Comparison of ENCODE assay signal across 8 mouse cellular contexts in genomic region chr7:13024805-13025204, GRCm38 (mm10). TPM values are rescaled to one million over a fixed set of nuclear protein-coding genes. Genes with fewer than 3 reads are reported as not detected.
DNase-seq lines count a peak whose midpoint lies in the region; ATAC-seq lines count a peak whose summit lies in the region.

No protein-coding gene starts in this region.

- peaks cover 39% of the 10 kb centered on the region for H3K4me1 ChIP-seq in erythroblast, embryonic 14.5 days (ENCODE audit: control insufficient read depth)
- peaks cover 11 to 15% of the 10 kb centered on the region in 2 experiments for H3K4me1 ChIP-seq in heart, embryonic 14.5 days (ENCODE audit: control insufficient read depth in 2 of 2, insufficient read depth in 2 of 2, low read length in 2 of 2)
- peaks cover 27% of the 10 kb centered on the region for H3K4me1 ChIP-seq in liver, embryonic 16.5 days (ENCODE audit: control insufficient read depth, low read depth, low read length)
- H3K4me1 ChIP-seq in neural tube, embryonic 13.5 days (replicated peaks): peaks cover 42% of the 10 kb centered on the region

- peak overlapping the region; percentile 98 to 100 for H3K27ac ChIP-seq in heart, embryonic 14.5 days (replicated peaks in 1 of 2; ENCODE audit: control insufficient read depth in 1 of 2, insufficient read depth in 1 of 2, low read depth in 2 of 2, low read length in 2 of 2)
- peak overlapping the region; percentile 98 for H3K27ac ChIP-seq in liver, embryonic 16.5 days (ENCODE audit: low read length)
- peak overlapping the region; percentile 98 for H3K27ac ChIP-seq in neural tube, embryonic 13.5 days (replicated peaks)

- peak overlapping the region; percentile 65 for H3K4me3 ChIP-seq in erythroblast, embryonic 14.5 days (replicated peaks)
- H3K4me3 ChIP-seq in heart, embryonic 14.5 days (ENCODE audit: control insufficient read depth in 1 of 2, insufficient read depth in 1 of 2, low read depth in 1 of 2, low read length in 2 of 2): peak overlapping the region; percentile 86 to 95
- H3K4me3 ChIP-seq in liver, embryonic 16.5 days (ENCODE audit: low read depth, low read length): peak overlapping the region; percentile 95
- peak overlapping the region; percentile 90 for H3K4me3 ChIP-seq in neural tube, embryonic 13.5 days

- peak; percentile 71 for ATAC-seq in heart, embryonic 14.5 days (ENCODE audit: insufficient number of reproducible peaks, insufficient read depth, low FRiP score, low read depth)
- ATAC-seq in liver, embryonic 16.5 days (ENCODE audit: low read depth): peak; percentile 43
- ATAC-seq in neural tube, embryonic 13.5 days (ENCODE audit: low read depth): peak; percentile 76

- under 1% methylated on average over 42 of the region's 44 CpGs for WGBS in heart, embryonic 14.5 days
- under 1% methylated on average over 44 of the region's 44 CpGs for WGBS in liver, embryonic 16.5 days (ENCODE audit: insufficient replicate concordance)
- under 1% methylated on average over 44 of the region's 44 CpGs for WGBS in neural tube, embryonic 13.5 days

- peak; percentile 65 to 71 for DNase-seq in B cell, adult 2 months
- peak; percentile 64 to 75 for DNase-seq in adrenal gland, postnatal 4 days (ENCODE audit: low spot score in 2 of 2)
- DNase-seq in kidney, postnatal 14 days: peak; percentile 85
- peak; percentile 90 for DNase-seq in testis, postnatal 10 days (ENCODE audit: low spot score)

- H3K9ac ChIP-seq in heart, embryonic 14.5 days (ENCODE audit: low read length): peak overlapping the region; percentile 95
- peak overlapping the region; percentile 93 for H3K9ac ChIP-seq in liver, embryonic 16.5 days (ENCODE audit: low read depth, low read length)
- H3K9ac ChIP-seq in neural tube, embryonic 13.5 days: peak overlapping the region; percentile 94

- no peaks in the 10 kb centered on the region for H3K27me3 ChIP-seq in erythroblast, embryonic 14.5 days (ENCODE audit: control insufficient read depth)
- no peaks in the 10 kb centered on the region for H3K27me3 ChIP-seq in heart, embryonic 14.5 days (ENCODE audit: control insufficient read depth, insufficient read depth, low read length)
- H3K27me3 ChIP-seq in liver, embryonic 16.5 days (ENCODE audit: control insufficient read depth, insufficient read depth, low read depth, low read length): no peaks in the 10 kb centered on the region
- no peaks in the 10 kb centered on the region for H3K27me3 ChIP-seq in neural tube, embryonic 13.5 days

- no peaks in the 10 kb centered on the region for H3K9me3 ChIP-seq in erythroblast, embryonic 14.5 days (ENCODE audit: control insufficient read depth, low read length)
- no peaks in the 10 kb centered on the region for H3K9me3 ChIP-seq in heart, embryonic 14.5 days (ENCODE audit: control insufficient read depth, low read length)
- H3K9me3 ChIP-seq in liver, embryonic 16.5 days (replicated peaks; ENCODE audit: control insufficient read depth, low read length): no peaks in the 10 kb centered on the region
- no peaks in the 10 kb centered on the region for H3K9me3 ChIP-seq in neural tube, embryonic 13.5 days

- peak overlapping the region; percentile 92 for H3K4me2 ChIP-seq in heart, embryonic 14.5 days (ENCODE audit: low read length)
- peak overlapping the region; percentile 97 for H3K4me2 ChIP-seq in liver, embryonic 16.5 days (ENCODE audit: low read depth, low read length)
- H3K4me2 ChIP-seq in neural tube, embryonic 13.5 days: peak overlapping the region; percentile 97

- peaks cover 48% of the 10 kb centered on the region for H3K36me3 ChIP-seq in erythroblast, embryonic 14.5 days (ENCODE audit: control insufficient read depth)
- H3K36me3 ChIP-seq in heart, embryonic 14.5 days (ENCODE audit: control insufficient read depth, insufficient read depth, low read length): peaks cover 46% of the 10 kb centered on the region
- peaks cover 41% of the 10 kb centered on the region for H3K36me3 ChIP-seq in liver, embryonic 16.5 days (ENCODE audit: control insufficient read depth, insufficient read depth)
- H3K36me3 ChIP-seq in neural tube, embryonic 13.5 days: peaks cover 46% of the 10 kb centered on the region

RNA-seq across cellular contexts. Expression of gene Chmp2a, which starts 9.8 kb away (rescaled TPM):
- 100 to 1,000 TPM; 181 to 189 TPM for total RNA-seq in adrenal gland, postnatal 4 days (2021)
- 39.9 and 103 TPM in 2 replicates for polyA plus RNA-seq in erythroblast, embryonic 14.5 days (2012)
- 153 and 165 TPM in 2 replicates for polyA plus RNA-seq in heart, embryonic 14.5 days (2014; fragmentation: Nextera tagmentation; extraction: Ambion mirVana)
- polyA plus RNA-seq in liver, embryonic 16.5 days (2015; fragmentation: Nextera tagmentation; extraction: Ambion mirVana): 119 and 122 TPM in 2 replicates
- 170 and 189 TPM in 2 replicates for polyA plus RNA-seq in neural tube, embryonic 13.5 days (2015; fragmentation: Nextera tagmentation; extraction: Ambion mirVana)

RNA-seq across cellular contexts. Expression of gene Ube2m, which starts 13.3 kb away (rescaled TPM):
- 100 to 1,000 TPM; 168 to 181 TPM for total RNA-seq in adrenal gland, postnatal 4 days (2021)
- 22.8 and 28.8 TPM in 2 replicates for polyA plus RNA-seq in erythroblast, embryonic 14.5 days (2012)
- polyA plus RNA-seq in heart, embryonic 14.5 days (2014; fragmentation: Nextera tagmentation; extraction: Ambion mirVana): 151 and 180 TPM in 2 replicates
- 10.6 and 14.3 TPM in 2 replicates for polyA plus RNA-seq in liver, embryonic 16.5 days (2015; fragmentation: Nextera tagmentation; extraction: Ambion mirVana)
- polyA plus RNA-seq in neural tube, embryonic 13.5 days (2015; fragmentation: Nextera tagmentation; extraction: Ambion mirVana): 149 and 152 TPM in 2 replicates

RNA-seq across cellular contexts. Expression of gene Zbtb45, which starts 15.0 kb away (rescaled TPM):
- 10 to 100 TPM; 18.4 to 18.5 TPM for total RNA-seq in adrenal gland, postnatal 4 days (2021)
- polyA plus RNA-seq in erythroblast, embryonic 14.5 days (2012): 6.7 and 7.7 TPM in 2 replicates
- 12.8 and 17.2 TPM in 2 replicates for polyA plus RNA-seq in heart, embryonic 14.5 days (2014; fragmentation: Nextera tagmentation; extraction: Ambion mirVana)
- 10.0 and 11.4 TPM in 2 replicates for polyA plus RNA-seq in liver, embryonic 16.5 days (2015; fragmentation: Nextera tagmentation; extraction: Ambion mirVana)
- 36.2 and 37.8 TPM in 2 replicates for polyA plus RNA-seq in neural tube, embryonic 13.5 days (2015; fragmentation: Nextera tagmentation; extraction: Ambion mirVana)

RNA-seq across cellular contexts. Expression of gene Trim28, which starts 25.9 kb away (rescaled TPM):
- 100 to 1,000 TPM; 392 to 400 TPM for total RNA-seq in adrenal gland, postnatal 4 days (2021)
- polyA plus RNA-seq in erythroblast, embryonic 14.5 days (2012): 16.2 and 17.6 TPM in 2 replicates
- polyA plus RNA-seq in heart, embryonic 14.5 days (2014; fragmentation: Nextera tagmentation; extraction: Ambion mirVana): 210 and 224 TPM in 2 replicates
- 50.0 and 57.9 TPM in 2 replicates for polyA plus RNA-seq in liver, embryonic 16.5 days (2015; fragmentation: Nextera tagmentation; extraction: Ambion mirVana)
- 223 and 229 TPM in 2 replicates for polyA plus RNA-seq in neural tube, embryonic 13.5 days (2015; fragmentation: Nextera tagmentation; extraction: Ambion mirVana)

RNA-seq across cellular contexts. Expression of gene Slc27a5, which starts 26.8 kb away (rescaled TPM):
- total RNA-seq in adrenal gland, postnatal 4 days (2021): 10 to 100 TPM in 1 of 2 experiments, under 1 TPM in 1; 0.70 to 16.3 TPM
- not detected in 2 replicates for polyA plus RNA-seq in erythroblast, embryonic 14.5 days (2012)
- 0.08 TPM in 1 of 2 replicates, not detected in the other for polyA plus RNA-seq in heart, embryonic 14.5 days (2014; fragmentation: Nextera tagmentation; extraction: Ambion mirVana)
- polyA plus RNA-seq in liver, embryonic 16.5 days (2015; fragmentation: Nextera tagmentation; extraction: Ambion mirVana): 23.6 and 26.5 TPM in 2 replicates
- 0.21 and 0.32 TPM in 2 replicates for polyA plus RNA-seq in neural tube, embryonic 13.5 days (2015; fragmentation: Nextera tagmentation; extraction: Ambion mirVana)

Comparison
In these comparisons a context has a peak if more than half of its experiments do, and no peak if none do; other contexts are left out.
1. Peak in every context shown above with its lines: DNase-seq, ATAC-seq, H3K4me3 ChIP-seq and H3K27ac ChIP-seq.